Mouse (Mus musculus): ENCODE measurements around the gene Akt3. TPM values are rescaled to one million over a fixed set of nuclear protein-coding genes. Genes with fewer than 3 reads are reported as not detected.

The Akt3 gene
- polyA plus RNA-seq, 1 experiment from 2014 or later = 7.7 TPM

DNA sequence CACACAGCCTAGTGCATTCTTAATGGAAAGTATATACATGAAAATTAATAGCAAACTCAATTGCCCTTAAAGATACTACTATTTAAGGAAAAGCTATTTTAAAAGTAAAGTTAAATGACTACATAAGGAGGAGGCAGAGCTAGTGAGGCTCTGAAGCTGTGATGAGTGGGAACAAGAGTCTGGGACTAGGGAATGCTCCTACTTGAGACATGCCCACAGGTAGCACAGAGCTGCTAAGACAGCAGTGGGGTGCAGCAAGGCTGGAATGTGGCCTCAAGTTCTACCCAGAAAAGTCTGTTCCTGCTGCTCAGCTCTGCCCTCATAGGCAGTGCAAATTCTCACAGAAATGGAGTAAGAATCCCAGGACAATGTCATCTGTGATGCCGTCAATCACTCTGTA lies 226.8 kb downstream of the Akt3 start:
- Histone ChIP-seq H3K4me1 (ENCODE audit: control insufficient read depth, insufficient read depth, low read length) (no peaks in the 10 kb centered on the region), H3K36me3 (ENCODE audit: control insufficient read depth, insufficient read depth, low read length) (no peaks in the 10 kb centered on the region), H3K9ac (ENCODE audit: low read depth, low read length) (no peak overlapping the region), H3K4me2 (replicated peaks; ENCODE audit: low read depth, low read length) (no peak overlapping the region), H3K9me3 (ENCODE audit: control insufficient read depth, low read length) (no peaks in the 10 kb centered on the region), H3K27me3 (ENCODE audit: control insufficient read depth, insufficient read depth, low read length) (no peaks in the 10 kb centered on the region), H3K4me3 (ENCODE audit: low read length) (no peak overlapping the region), H3K27ac (ENCODE audit: low read depth, low read length) (no peak overlapping the region)
- ATAC-seq (ENCODE audit: low FRiP score, low TSS enrichment) = no peak
- 100% methylated on average over 1 of the region's 1 CpGs for WGBS

DNA sequence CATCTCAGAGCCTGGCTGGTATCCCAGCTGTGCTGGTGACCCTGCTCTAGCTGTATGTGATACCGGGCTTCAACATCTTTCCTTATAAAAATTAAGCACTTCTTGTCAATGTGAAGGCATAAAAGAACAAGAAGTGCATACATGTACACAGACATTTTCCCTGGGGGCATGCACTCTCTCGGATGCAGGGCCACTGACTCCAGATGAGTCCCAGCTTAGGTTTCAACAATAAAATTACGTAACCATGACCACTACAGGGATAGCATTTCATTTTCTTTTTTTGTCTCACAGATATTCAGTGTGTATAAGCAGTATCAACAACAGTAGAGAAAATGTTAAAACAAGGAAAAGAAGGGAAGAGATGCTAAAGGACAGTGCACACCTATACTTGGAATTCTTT lies 227.3 kb downstream of the Akt3 start:
- WGBS = 45% methylated on average over 3 of the region's 3 CpGs
- Histone ChIP-seq H3K36me3 (ENCODE audit: control insufficient read depth, insufficient read depth, low read length) (no peaks in the 10 kb centered on the region), H3K27ac (ENCODE audit: low read depth, low read length) (no peak overlapping the region), H3K9me3 (ENCODE audit: control insufficient read depth, low read length) (no peaks in the 10 kb centered on the region), H3K9ac (ENCODE audit: low read depth, low read length) (no peak overlapping the region), H3K27me3 (ENCODE audit: control insufficient read depth, insufficient read depth, low read length) (no peaks in the 10 kb centered on the region), H3K4me2 (replicated peaks; ENCODE audit: low read depth, low read length) (no peak overlapping the region), H3K4me3 (ENCODE audit: low read length) (no peak overlapping the region), H3K4me1 (ENCODE audit: control insufficient read depth, insufficient read depth, low read length) (no peaks in the 10 kb centered on the region)
- ATAC-seq (ENCODE audit: low FRiP score, low TSS enrichment) = 0 out of 2 replicates have a peak, but pooled peaks have one; percentile 46

DNA sequence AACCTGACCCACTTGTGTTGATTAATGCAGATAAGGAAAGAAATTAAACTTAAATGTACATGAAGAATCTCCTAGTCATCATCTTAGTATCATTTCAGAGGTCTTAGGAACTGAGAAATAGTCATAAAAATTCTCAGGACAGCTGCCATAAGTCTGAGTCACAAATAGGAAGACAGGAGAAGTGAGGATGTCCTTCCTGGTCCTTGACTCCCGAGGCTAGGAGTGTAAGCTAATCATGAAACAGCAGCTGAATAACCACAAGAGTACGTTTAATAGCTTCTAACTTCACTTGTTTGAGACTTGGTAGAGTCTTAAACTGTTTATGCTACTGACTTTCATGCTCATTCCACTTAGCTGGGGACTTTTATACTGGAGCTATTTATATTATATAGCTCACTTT lies 229.0 kb downstream of the Akt3 start:
- whole genome bisulfite sequencing = 73% methylated on average over 2 of the region's 2 CpGs
- Histone ChIP-seq H3K4me1 (ENCODE audit: control insufficient read depth, insufficient read depth, low read length) (no peaks in the 10 kb centered on the region), H3K36me3 (ENCODE audit: control insufficient read depth, insufficient read depth, low read length) (no peaks in the 10 kb centered on the region), H3K4me2 (replicated peaks; ENCODE audit: low read depth, low read length) (no peak overlapping the region), H3K9me3 (ENCODE audit: control insufficient read depth, low read length) (no peaks in the 10 kb centered on the region), H3K27me3 (ENCODE audit: control insufficient read depth, insufficient read depth, low read length) (no peaks in the 10 kb centered on the region), H3K4me3 (ENCODE audit: low read length) (no peak overlapping the region), H3K9ac (ENCODE audit: low read depth, low read length) (no peak overlapping the region), H3K27ac (ENCODE audit: low read depth, low read length) (no peak overlapping the region)
- no peak for ATAC-seq (ENCODE audit: low FRiP score, low TSS enrichment)

- Histone ChIP-seq H3K4me1 (ENCODE audit: control insufficient read depth, insufficient read depth, low read length) (no peaks in the 10 kb centered on the region), H3K9ac (ENCODE audit: low read depth, low read length) (no peak overlapping the region), H3K9me3 (ENCODE audit: control insufficient read depth, low read length) (no peaks in the 10 kb centered on the region), H3K4me2 (replicated peaks; ENCODE audit: low read depth, low read length) (no peak overlapping the region), H3K27me3 (ENCODE audit: control insufficient read depth, insufficient read depth, low read length) (no peaks in the 10 kb centered on the region), H3K4me3 (ENCODE audit: low read length) (no peak overlapping the region), H3K27ac (ENCODE audit: low read depth, low read length) (no peak overlapping the region), H3K36me3 (ENCODE audit: control insufficient read depth, insufficient read depth, low read length) (0 out of 2 replicates have a peak, but pooled peaks cover 4% of the 10 kb centered on the region)
- no peak for ATAC-seq (ENCODE audit: low FRiP score, low TSS enrichment)
- WGBS = 91% methylated on average over 3 of the region's 3 CpGs
These were observed 230.3 kb downstream of the Akt3 start for GRCm38 (mm10) chr1:177027706-177028105.

GRCm38 (mm10) chr1:177022751-177023150 lies 235.3 kb downstream of the Akt3 start:
- peak; percentile 36; the same call in 1 of the 2 replicates for ATAC-seq (ENCODE audit: low FRiP score, low TSS enrichment)
- WGBS = 53% methylated on average over 3 of the region's 3 CpGs
- H3K9me3 ChIP-seq (ENCODE audit: control insufficient read depth, low read length) = no peaks in the 10 kb centered on the region
- H3K4me1 ChIP-seq (ENCODE audit: control insufficient read depth, insufficient read depth, low read length) = no peaks in the 10 kb centered on the region
- no peaks in the 10 kb centered on the region for H3K27me3 ChIP-seq (ENCODE audit: control insufficient read depth, insufficient read depth, low read length)
- no peak overlapping the region for H3K4me3 ChIP-seq (ENCODE audit: low read length)
- H3K27ac ChIP-seq (ENCODE audit: low read depth, low read length) = no peak overlapping the region
- no peak overlapping the region for H3K9ac ChIP-seq (ENCODE audit: low read depth, low read length)
- peaks cover 4% of the 10 kb centered on the region; the same call in 1 of the 2 replicates for H3K36me3 ChIP-seq (ENCODE audit: control insufficient read depth, insufficient read depth, low read length)
- H3K4me2 ChIP-seq (replicated peaks; ENCODE audit: low read depth, low read length) = no peak overlapping the region

GRCm38 (mm10) chr1:177019668-177020067 lies 238.3 kb downstream of the Akt3 start:
- H3K4me2 ChIP-seq (replicated peaks; ENCODE audit: low read depth, low read length) = no peak overlapping the region
- ATAC-seq (ENCODE audit: low FRiP score, low TSS enrichment) = no peak
- H3K9me3 ChIP-seq (ENCODE audit: control insufficient read depth, low read length) = no peaks in the 10 kb centered on the region
- H3K9ac ChIP-seq (ENCODE audit: low read depth, low read length) = no peak overlapping the region
- no peak overlapping the region for H3K27ac ChIP-seq (ENCODE audit: low read depth, low read length)
- no peaks in the 10 kb centered on the region for H3K27me3 ChIP-seq (ENCODE audit: control insufficient read depth, insufficient read depth, low read length)
- H3K4me1 ChIP-seq (ENCODE audit: control insufficient read depth, insufficient read depth, low read length) = no peaks in the 10 kb centered on the region
- H3K36me3 ChIP-seq (ENCODE audit: control insufficient read depth, insufficient read depth, low read length) = peaks cover 4% of the 10 kb centered on the region; the same call in 1 of the 2 replicates
- H3K4me3 ChIP-seq (ENCODE audit: low read length) = no peak overlapping the region
- 96% methylated on average over 5 of the region's 5 CpGs for WGBS

DNA sequence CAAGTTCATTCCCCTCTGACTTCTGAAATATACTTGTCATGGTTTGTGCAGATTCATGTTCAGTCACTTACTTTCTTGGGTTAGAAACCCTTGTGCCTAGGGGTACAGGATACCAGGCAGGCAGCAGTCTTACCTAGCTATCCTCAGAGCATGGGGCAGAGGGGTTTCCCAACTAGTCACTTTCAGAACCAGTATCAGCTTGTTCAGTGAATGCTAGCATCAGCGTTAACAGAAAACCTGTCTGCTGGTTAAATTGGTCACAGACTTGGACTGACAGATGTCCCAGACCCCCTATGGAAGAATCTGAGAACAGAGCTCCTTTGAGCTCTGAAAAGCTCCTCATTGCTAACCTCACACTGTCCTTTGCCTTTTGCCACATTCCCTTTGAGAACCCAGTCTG lies 239.3 kb downstream of the Akt3 start:
- no peaks in the 10 kb centered on the region for H3K9me3 ChIP-seq (ENCODE audit: control insufficient read depth, low read length)
- no peak for ATAC-seq (ENCODE audit: low FRiP score, low TSS enrichment)
- no peak overlapping the region for H3K27ac ChIP-seq (ENCODE audit: low read depth, low read length)
- peaks cover 4% of the 10 kb centered on the region; the same call in 1 of the 2 replicates for H3K36me3 ChIP-seq (ENCODE audit: control insufficient read depth, insufficient read depth, low read length)
- WGBS = 95% methylated on average over 1 of the region's 1 CpGs
- no peak overlapping the region for H3K4me2 ChIP-seq (replicated peaks; ENCODE audit: low read depth, low read length)
- H3K4me3 ChIP-seq (ENCODE audit: low read length) = no peak overlapping the region
- no peak overlapping the region for H3K9ac ChIP-seq (ENCODE audit: low read depth, low read length)
- no peaks in the 10 kb centered on the region for H3K27me3 ChIP-seq (ENCODE audit: control insufficient read depth, insufficient read depth, low read length)
- H3K4me1 ChIP-seq (ENCODE audit: control insufficient read depth, insufficient read depth, low read length) = no peaks in the 10 kb centered on the region

GRCm38 (mm10) chr1:177016729-177017128 lies 241.3 kb downstream of the Akt3 start:
- no peak for ATAC-seq (ENCODE audit: low FRiP score, low TSS enrichment)
- Histone ChIP-seq H3K36me3 (ENCODE audit: control insufficient read depth, insufficient read depth, low read length) (no peaks in the 10 kb centered on the region; the same call in 1 of the 2 replicates), H3K4me1 (ENCODE audit: control insufficient read depth, insufficient read depth, low read length) (no peaks in the 10 kb centered on the region), H3K27me3 (ENCODE audit: control insufficient read depth, insufficient read depth, low read length) (no peaks in the 10 kb centered on the region), H3K9ac (ENCODE audit: low read depth, low read length) (no peak overlapping the region), H3K9me3 (ENCODE audit: control insufficient read depth, low read length) (no peaks in the 10 kb centered on the region), H3K4me3 (ENCODE audit: low read length) (no peak overlapping the region), H3K4me2 (replicated peaks; ENCODE audit: low read depth, low read length) (no peak overlapping the region), H3K27ac (ENCODE audit: low read depth, low read length) (no peak overlapping the region)
- WGBS = 87% methylated on average over 2 of the region's 2 CpGs

- Histone ChIP-seq H3K27ac (ENCODE audit: low read depth, low read length) (no peak overlapping the region), H3K4me3 (ENCODE audit: low read length) (no peak overlapping the region), H3K27me3 (ENCODE audit: control insufficient read depth, insufficient read depth, low read length) (no peaks in the 10 kb centered on the region), H3K4me1 (ENCODE audit: control insufficient read depth, insufficient read depth, low read length) (no peaks in the 10 kb centered on the region), H3K36me3 (ENCODE audit: control insufficient read depth, insufficient read depth, low read length) (no peaks in the 10 kb centered on the region; the same call in 1 of the 2 replicates), H3K9me3 (ENCODE audit: control insufficient read depth, low read length) (no peaks in the 10 kb centered on the region), H3K9ac (ENCODE audit: low read depth, low read length) (no peak overlapping the region), H3K4me2 (replicated peaks; ENCODE audit: low read depth, low read length) (no peak overlapping the region)
- WGBS = 46% methylated on average over 3 of the region's 3 CpGs
- ATAC-seq (ENCODE audit: low FRiP score, low TSS enrichment) = no peak
These were observed 242.1 kb downstream of the Akt3 start for GRCm38 (mm10) chr1:177015917-177016316.

Measured in kidney, embryonic 14.5 days (tissue).